Mouse (Mus musculus) adrenal gland, adult 2 months (tissue): ENCODE results near the gene Tex13c2. TPM values are rescaled to one million over a fixed set of nuclear protein-coding genes. Genes with fewer than 3 reads are reported as not detected.
A peak's percentile ranks its signal among the peaks of the same experiment; 100 is the strongest.

Source experiments
- DNase-seq: peaks from one replicate; pipeline ENCODE4 v3.0.0; 2021
- long read RNA-seq: library from polyadenylated mRNA; stranded (forward); transcript quantifications from one replicate; pipeline ENCODE4 v2.0.0, GENCODE M21; 2021
- polyA plus RNA-seq: library from polyadenylated mRNA; depleted of rRNA; stranded (reverse); fragments of >200 nt; gene quantifications from 2 replicates; pipeline ENCODE4 v1.2.3, GENCODE M21; 2012; rRNA removed
- total RNA-seq, 2 experiments: library from RNA; stranded (reverse); gene quantifications; 2 replicates each; pipeline ENCODE4 v1.2.3; 2021

Gene Tex13c2
- total RNA-seq: not detected
- not detected in 2 replicates for polyA plus RNA-seq
- long read RNA-seq: 0 reads

GRCm38 (mm10) chrX:42489446-42489845 is at the start of gene Tex13c2:
Tex13c2 (plus strand) TSS chrX:42489691.
- no peak for DNase-seq

- no peak for DNase-seq
These were observed 39.2 kb upstream of the Tex13c2 start for GRCm38 (mm10) chrX:42450305-42450704.

GRCm38 (mm10) chrX:42453001-42453400 is 36.5 kb upstream of the Tex13c2 start:
- no peak for DNase-seq

GRCm38 (mm10) chrX:42454533-42454932 is 35.0 kb upstream of the Tex13c2 start:
- DNase-seq: no peak

- DNase-seq: no peak
These were observed 845 bp downstream of the Tex13c2 start for GRCm38 (mm10) chrX:42490336-42490735.

- DNase-seq: no peak
These were observed 11.0 kb downstream of the Tex13c2 start for GRCm38 (mm10) chrX:42500538-42500937.

- no peak for DNase-seq
These were observed 13.0 kb downstream of the Tex13c2 start, which contains the start of gene Sh2d1a for GRCm38 (mm10) chrX:42502291-42503043. Sh2d1a (plus strand) TSS chrX:42502453.

GRCm38 (mm10) chrX:42511105-42511504 is 21.6 kb downstream of the Tex13c2 start:
- no peak for DNase-seq

- no peak for DNase-seq
These were observed 23.1 kb downstream of the Tex13c2 start for GRCm38 (mm10) chrX:42512567-42512966.

GRCm38 (mm10) chrX:42522868-42523267 is 33.4 kb downstream of the Tex13c2 start:
- DNase-seq: no peak

- DNase-seq: no peak
These were observed 41.2 kb downstream of the Tex13c2 start for GRCm38 (mm10) chrX:42530703-42531102.

GRCm38 (mm10) chrX:42540030-42540755 is 50.7 kb downstream of the Tex13c2 start:
- no peak for DNase-seq

- peak; percentile 63 for DNase-seq
These were observed 51.2 kb downstream of the Tex13c2 start for GRCm38 (mm10) chrX:42540756-42541053.

Other genes with a start within 250 kb of the Tex13c2 start
- gene Sh2d1a, start 12.8 kb downstream of the Tex13c2 start, total RNA-seq: not detected
- gene Sh2d1a, start 12.8 kb downstream of the Tex13c2 start, polyA plus RNA-seq: not detected in 2 replicates